Mouse (Mus musculus) hindbrain, embryonic 12.5 days (tissue): ENCODE results near the gene Taf12. TPM values are rescaled to one million over a fixed set of nuclear protein-coding genes. Genes with fewer than 3 reads are reported as not detected.
"Not testable (repeated sequence)": the region's sequence is repeated elsewhere in the genome, so short reads cannot be mapped to it uniquely, and the experiment has no call there.

Source experiments
- ATAC-seq: fragments of 200-750 bp; cut with Nextera tagmentation; 2 replicates; pipeline ENCODE4 v1.8.0; 2017; ENCODE audit warnings: moderate TSS enrichment; ENCODE audit not compliant: low FRiP score
- H3K27ac ChIP-seq: fragments of 300-500 bp; sonication (generic); 2 replicates; pipeline ENCODE4 v1.5.1; 2016; ENCODE audit warnings: mild to moderate bottlenecking
- H3K27me3 ChIP-seq: fragments of 300-500 bp; sonication (generic); 2 replicates; pipeline ENCODE4 v1.6.1; 2016; ENCODE audit warnings: mild to moderate bottlenecking
- H3K36me3 ChIP-seq: fragments of 300-500 bp; sonication (generic); 2 replicates; pipeline ENCODE4 v1.6.1; 2016; ENCODE audit warnings: mild to moderate bottlenecking
- H3K4me1 ChIP-seq: fragments of 300-500 bp; sonication (generic); 2 replicates; pipeline ENCODE4 v1.6.1; 2016
- H3K4me2 ChIP-seq: fragments of 300-500 bp; sonication (generic); replicated peaks from 2 replicates; pipeline ENCODE4 v1.6.1; 2016; ENCODE audit warnings: mild to moderate bottlenecking
- H3K4me3 ChIP-seq: fragments of 300-500 bp; sonication (generic); 2 replicates; pipeline ENCODE4 v1.5.1; 2016; ENCODE audit warnings: mild to moderate bottlenecking
- H3K9ac ChIP-seq: fragments of 300-500 bp; sonication (generic); 2 replicates; pipeline ENCODE4 v1.6.1; 2016; ENCODE audit warnings: mild to moderate bottlenecking, moderate library complexity
- H3K9me3 ChIP-seq: fragments of 300-500 bp; sonication (generic); replicated peaks from 2 replicates; pipeline ENCODE4 v1.6.1; 2016; ENCODE audit warnings: mild to moderate bottlenecking
- WGBS: fragments of 180-500 bp; shearing (Covaris S2); methylation state at CpG from one replicate; pipeline ENCODE4 v1.1.7; 2016; 5-methylcytosine and 5-hydroxymethylcytosine counted together
- polyA plus RNA-seq: library from polyadenylated mRNA; unstranded; fragments of >200 nt; fragmentation: Nextera tagmentation; extraction: Ambion mirVana; gene quantifications from 2 replicates; pipeline ENCODE4 v1.2.1, GENCODE M21; 2016

Taf12 gene
- polyA plus RNA-seq, 1 experiment from 2014 or later = 53.6 TPM

DNA sequence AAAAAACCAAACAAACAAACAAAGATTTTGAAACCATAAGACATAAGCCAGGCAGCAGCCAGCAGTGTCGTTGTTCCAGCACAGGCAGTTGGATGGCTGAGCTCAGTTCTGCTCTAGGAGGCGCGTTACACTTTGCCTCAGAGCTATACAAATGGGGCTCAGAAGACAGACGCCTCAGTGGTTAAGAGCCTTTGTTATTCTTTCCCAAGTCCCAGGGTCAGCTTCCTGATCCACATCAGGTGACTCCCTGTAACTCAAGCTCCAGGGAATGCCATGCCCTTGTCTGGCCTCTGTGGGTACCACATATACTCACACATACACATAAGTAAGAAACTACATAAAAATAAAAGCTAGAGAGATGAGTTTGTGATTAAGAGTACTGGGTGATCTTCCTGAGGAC lies 16.9 kb downstream of the Taf12 start:
- no peak for ATAC-seq
- no peak overlapping the region for H3K4me2 ChIP-seq
- no peak overlapping the region for H3K27ac ChIP-seq
- no peaks in the 10 kb centered on the region for H3K4me1 ChIP-seq
- H3K27me3 ChIP-seq = no peaks in the 10 kb centered on the region
- no peaks in the 10 kb centered on the region for H3K9me3 ChIP-seq
- 93% methylated on average over 4 of the region's 4 CpGs for WGBS
- peaks cover 55% of the 10 kb centered on the region for H3K36me3 ChIP-seq
- no peak overlapping the region for H3K9ac ChIP-seq
- no peak overlapping the region for H3K4me3 ChIP-seq

DNA sequence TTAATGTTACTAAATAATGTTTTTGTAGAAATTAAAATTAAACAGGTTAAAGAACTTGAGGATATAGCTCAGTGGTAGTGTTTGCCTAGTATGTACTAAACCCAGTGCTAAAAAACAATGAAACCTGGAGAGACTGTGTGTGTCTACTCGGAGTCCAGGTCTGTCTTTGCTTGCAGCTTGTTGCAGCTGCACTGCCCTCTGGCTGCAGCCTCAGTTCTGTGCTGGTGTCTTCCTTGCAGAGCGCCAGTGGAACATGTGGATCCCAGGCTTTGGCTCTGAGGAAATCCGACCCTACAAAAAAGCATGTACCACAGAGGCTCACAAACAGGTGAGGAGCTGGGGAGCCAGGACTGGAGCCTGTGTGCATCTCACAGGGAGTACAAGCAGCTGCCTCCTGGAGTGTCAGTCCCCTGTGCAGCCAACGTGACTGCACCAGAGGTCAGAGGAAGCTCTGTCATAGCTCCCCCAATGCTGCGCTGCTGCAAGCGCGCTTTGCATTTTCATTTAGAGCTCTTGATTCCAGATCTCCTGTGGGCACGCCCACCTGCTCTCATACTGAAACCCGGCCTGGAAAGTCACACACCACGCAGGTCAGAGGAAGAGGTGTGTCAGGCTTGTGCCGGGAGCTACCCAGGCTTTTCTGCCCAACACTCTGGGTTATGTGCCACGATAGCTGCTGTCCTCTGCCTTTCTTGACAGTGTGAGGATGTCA lies 17.6 kb downstream of the Taf12 start:
- no peak for ATAC-seq
- WGBS = 82% methylated on average over 12 of the region's 12 CpGs
- Histone ChIP-seq H3K36me3 (peaks cover 50% of the 10 kb centered on the region), H3K4me1 (no peaks in the 10 kb centered on the region), H3K4me2 (no peak overlapping the region), H3K4me3 (no peak overlapping the region), H3K9me3 (no peaks in the 10 kb centered on the region), H3K27ac (no peak overlapping the region), H3K27me3 (no peaks in the 10 kb centered on the region), H3K9ac (no peak overlapping the region)

- H3K9ac ChIP-seq = no peak overlapping the region
- 47% methylated on average over 4 of the region's 4 CpGs for WGBS
- peaks cover 44% of the 10 kb centered on the region for H3K36me3 ChIP-seq
- H3K4me1 ChIP-seq = no peaks in the 10 kb centered on the region
- no peak overlapping the region for H3K27ac ChIP-seq
- H3K27me3 ChIP-seq = no peaks in the 10 kb centered on the region
- H3K4me3 ChIP-seq = no peak overlapping the region
- no peaks in the 10 kb centered on the region for H3K9me3 ChIP-seq
- ATAC-seq = no peak
- no peak overlapping the region for H3K4me2 ChIP-seq
Measured at GRCm38 (mm10) chr4:132292988-132293387, 18.8 kb downstream of the Taf12 start.

DNA sequence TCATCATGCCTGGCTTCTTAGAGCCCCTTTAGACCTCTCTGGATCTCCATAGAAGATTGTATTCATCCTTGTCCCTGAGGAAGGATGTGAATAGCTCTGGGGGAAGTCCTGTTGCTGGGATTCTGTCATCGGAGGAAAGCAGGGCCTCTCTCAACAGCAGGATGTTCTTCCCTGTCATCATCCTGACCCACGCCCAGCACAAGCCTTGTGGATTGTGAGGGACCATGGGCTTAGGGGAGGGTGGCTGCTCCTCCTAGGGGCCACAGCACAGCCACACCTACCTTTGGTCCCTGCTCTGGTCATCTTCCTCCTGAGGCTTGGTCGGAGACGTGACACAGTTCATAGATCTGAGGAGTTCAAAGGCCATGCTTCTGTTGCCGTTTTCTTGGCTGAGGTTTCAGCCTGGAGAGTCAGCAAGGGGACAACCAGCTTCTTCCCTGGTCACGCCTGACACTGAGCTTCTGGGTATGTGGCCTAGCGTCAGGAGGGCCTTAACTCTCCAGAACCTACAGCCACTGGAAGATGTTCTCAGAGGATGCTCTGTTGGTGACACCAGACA lies 19.6 kb downstream of the Taf12 start:
- H3K36me3 ChIP-seq = peaks cover 44% of the 10 kb centered on the region

GRCm38 (mm10) chr4:132295696-132296390 lies 21.7 kb downstream of the Taf12 start:
- WGBS = 47% methylated on average over 8 of the region's 8 CpGs
- no peak overlapping the region for H3K9ac ChIP-seq
- no peaks in the 10 kb centered on the region for H3K27me3 ChIP-seq
- peaks cover 31% of the 10 kb centered on the region for H3K36me3 ChIP-seq
- H3K4me3 ChIP-seq = no peak overlapping the region
- no peak overlapping the region for H3K4me2 ChIP-seq
- H3K4me1 ChIP-seq = no peaks in the 10 kb centered on the region
- ATAC-seq = no peak
- no peak overlapping the region for H3K27ac ChIP-seq
- no peaks in the 10 kb centered on the region for H3K9me3 ChIP-seq

More for the DNA sequence above, 19.6 kb downstream of the Taf12 start:
- WGBS = 90% methylated on average over 7 of the region's 7 CpGs
- H3K4me2 ChIP-seq = no peak overlapping the region
- H3K4me3 ChIP-seq = no peak overlapping the region
- no peaks in the 10 kb centered on the region for H3K4me1 ChIP-seq
- no peak overlapping the region for H3K27ac ChIP-seq
- no peak for ATAC-seq
- H3K27me3 ChIP-seq = no peaks in the 10 kb centered on the region
- no peak overlapping the region for H3K9ac ChIP-seq
- H3K9me3 ChIP-seq = no peaks in the 10 kb centered on the region

DNA sequence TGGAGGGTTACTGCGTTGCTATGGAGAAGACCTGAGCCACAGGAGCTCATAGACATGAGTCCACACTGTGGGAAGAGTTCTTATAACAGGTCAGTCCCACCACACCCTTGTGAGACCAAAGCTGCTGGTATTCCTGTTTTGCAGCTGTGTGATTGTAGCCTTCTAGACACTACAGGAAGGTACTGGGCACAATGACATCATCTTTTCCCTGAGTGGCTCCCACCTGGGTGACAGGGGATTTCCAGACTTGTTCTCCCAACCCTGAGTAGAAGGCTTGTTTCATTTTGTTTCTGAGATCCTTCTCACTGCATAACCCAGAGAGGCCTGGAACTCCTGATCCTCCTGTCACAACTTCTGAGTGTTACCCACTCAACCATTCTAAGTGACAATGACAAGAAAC lies 25.7 kb downstream of the Taf12 start:
- no peaks in the 10 kb centered on the region for H3K9me3 ChIP-seq
- H3K27me3 ChIP-seq = no peaks in the 10 kb centered on the region
- H3K27ac ChIP-seq = no peak overlapping the region
- no peak overlapping the region for H3K9ac ChIP-seq
- no peak overlapping the region for H3K4me2 ChIP-seq
- H3K36me3 ChIP-seq = no peaks in the 10 kb centered on the region
- WGBS = 93% methylated on average over 1 of the region's 1 CpGs
- no peak overlapping the region for H3K4me3 ChIP-seq
- no peak for ATAC-seq
- peaks cover 6% of the 10 kb centered on the region; the same call in 1 of the 2 replicates for H3K4me1 ChIP-seq

- Histone ChIP-seq H3K4me2 (no peak overlapping the region), H3K27me3 (no peaks in the 10 kb centered on the region), H3K9me3 (no peaks in the 10 kb centered on the region), H3K4me3 (no peak overlapping the region), H3K27ac (no peak overlapping the region), H3K36me3 (no peaks in the 10 kb centered on the region), H3K9ac (no peak overlapping the region), H3K4me1 (peaks cover 6% of the 10 kb centered on the region; the same call in 1 of the 2 replicates)
- no peak for ATAC-seq
- WGBS = 86% methylated on average over 6 of the region's 6 CpGs
Measured at GRCm38 (mm10) chr4:132301486-132301885, 27.3 kb downstream of the Taf12 start.

- WGBS = 69% methylated on average over 16 of the region's 16 CpGs
- peak overlapping the region; percentile 43 for H3K4me3 ChIP-seq
- ATAC-seq = no peak
- no peaks in the 10 kb centered on the region for H3K9me3 ChIP-seq
- no peaks in the 10 kb centered on the region for H3K27me3 ChIP-seq
- H3K27ac ChIP-seq = no peak overlapping the region
- peak overlapping the region; percentile 56; the same call in 1 of the 2 replicates for H3K9ac ChIP-seq
- peak overlapping the region; percentile 64 for H3K4me2 ChIP-seq
- peaks cover 6% of the 10 kb centered on the region; the same call in 1 of the 2 replicates for H3K4me1 ChIP-seq
- H3K36me3 ChIP-seq = no peaks in the 10 kb centered on the region
Measured at GRCm38 (mm10) chr4:132301965-132302938, 28.1 kb downstream of the Taf12 start.

- peak within 1 kb of the TSS; percentile 43 for H3K4me3 ChIP-seq
- peak; percentile 56; the same call in 1 of the 2 replicates for ATAC-seq
- 3% methylated on average over 31 of the region's 31 CpGs for WGBS
- H3K27me3 ChIP-seq = no peaks in the 10 kb centered on the region
- no peaks in the 10 kb centered on the region for H3K36me3 ChIP-seq
- no peaks in the 10 kb centered on the region for H3K9me3 ChIP-seq
- H3K4me2 ChIP-seq = peak within 1 kb of the TSS; percentile 64
- peaks cover 6% of the 10 kb centered on the region; the same call in 1 of the 2 replicates for H3K4me1 ChIP-seq
- no peak within 1 kb of the TSS for H3K27ac ChIP-seq
- H3K9ac ChIP-seq = peak within 1 kb of the TSS; percentile 56
Measured at GRCm38 (mm10) chr4:132302939-132303479, 28.8 kb downstream of the Taf12 start, which contains the start of gene Rab42. Gene Rab42 (minus strand): TSS chr4:132303385.

- not testable (repeated sequence) for H3K27ac ChIP-seq, H3K36me3 ChIP-seq, H3K4me1 ChIP-seq, ATAC-seq, H3K9me3 ChIP-seq, H3K27me3 ChIP-seq
- WGBS = 49% methylated on average over 6 of the region's 6 CpGs
- Histone ChIP-seq H3K9ac (peak overlapping the region; percentile 56), H3K4me3 (peak overlapping the region; percentile 43), H3K4me2 (peak overlapping the region; percentile 64)
Measured at GRCm38 (mm10) chr4:132303484-132303883, 29.3 kb downstream of the Taf12 start.

DNA sequence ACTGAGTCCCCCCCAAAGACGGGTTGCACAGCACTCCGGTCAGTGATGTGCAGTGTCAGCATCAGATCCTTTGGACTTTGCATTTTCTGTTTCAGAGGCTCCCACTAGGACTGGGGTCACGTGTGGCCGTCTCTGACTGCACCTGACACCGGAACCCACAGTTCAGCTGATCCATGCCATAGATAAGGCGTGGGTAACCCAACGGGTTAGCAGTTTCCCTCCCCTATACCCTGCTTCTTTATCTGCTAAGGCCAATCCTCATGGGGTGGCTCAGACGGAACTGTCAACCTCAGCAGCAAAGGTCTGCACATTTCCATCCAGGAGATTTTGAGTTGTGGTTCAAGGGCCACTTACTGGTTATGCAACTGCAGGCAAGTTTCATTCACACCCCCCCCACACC lies 31.1 kb downstream of the Taf12 start:
- no peak overlapping the region for H3K27ac ChIP-seq
- no peak for ATAC-seq
- H3K4me2 ChIP-seq = no peak overlapping the region
- WGBS = 83% methylated on average over 8 of the region's 8 CpGs
- no peak overlapping the region for H3K4me3 ChIP-seq
- H3K9me3 ChIP-seq = no peaks in the 10 kb centered on the region
- H3K27me3 ChIP-seq = no peaks in the 10 kb centered on the region
- H3K4me1 ChIP-seq = peaks cover 15% of the 10 kb centered on the region
- H3K36me3 ChIP-seq = peaks cover 6% of the 10 kb centered on the region
- H3K9ac ChIP-seq = no peak overlapping the region
